Mouse (Mus musculus) heart, embryonic 14.5 days (tissue): ENCODE results near the gene Pck2. TPM values are rescaled to one million over a fixed set of nuclear protein-coding genes. Genes with fewer than 3 reads are reported as not detected.
A peak's percentile ranks its signal among the peaks of the same experiment; 100 is the strongest.

ENCODE experiments used
- ATAC-seq: fragments of 200-750 bp; cut with Nextera tagmentation; 2 replicates; pipeline ENCODE4 v1.8.0; 2017; ENCODE audit warnings: low read depth, moderate TSS enrichment; ENCODE audit not compliant: insufficient number of reproducible peaks, insufficient read depth, low FRiP score
- H3K27ac ChIP-seq, 2 experiments: fragments of 200-500 bp in 1 of 2; fragments of 300-500 bp in 1 of 2; sonication (generic) in 1 of 2; replicated peaks in 1 of 2; 2 replicates each; pipeline ENCODE4 v1.5.1; 2012 to 2014; ENCODE audit warnings: low read depth in 2 of 2, low read length in 2 of 2, control low read depth in 1 of 2, mild to moderate bottlenecking in 1 of 2, mixed read lengths in 1 of 2; ENCODE audit not compliant: control insufficient read depth in 1 of 2, insufficient read depth in 1 of 2
- H3K27me3 ChIP-seq: fragments of 300-500 bp; sonication (generic); 2 replicates; pipeline ENCODE4 v1.6.1; 2014; ENCODE audit warnings: mild to moderate bottlenecking, low read length, control low read depth; ENCODE audit not compliant: control insufficient read depth, insufficient read depth
- H3K36me3 ChIP-seq: fragments of 300-500 bp; sonication (generic); 2 replicates; pipeline ENCODE4 v1.6.1; 2014; ENCODE audit warnings: mild to moderate bottlenecking, control low read depth, low read length, mixed read lengths; ENCODE audit not compliant: control insufficient read depth, insufficient read depth
- H3K4me1 ChIP-seq, 2 experiments: fragments of 200-500 bp in 1 of 2; fragments of 300-500 bp in 1 of 2; sonication (generic) in 1 of 2; 2 replicates each; pipeline ENCODE4 v1.6.1; 2012 to 2014; ENCODE audit warnings: low read length in 2 of 2, control low read depth in 1 of 2, mixed read lengths in 1 of 2; ENCODE audit not compliant: control insufficient read depth in 2 of 2, insufficient read depth in 2 of 2
- H3K4me2 ChIP-seq: fragments of 300-500 bp; sonication (generic); 2 replicates; pipeline ENCODE4 v1.6.1; 2014; ENCODE audit warnings: mild to moderate bottlenecking, low read length
- H3K4me3 ChIP-seq, 2 experiments: fragments of 200-500 bp in 1 of 2; fragments of 300-500 bp in 1 of 2; sonication (generic) in 1 of 2; 2 replicates each; pipeline ENCODE4 v1.5.1; 2012 to 2014; ENCODE audit warnings: low read length in 2 of 2, mild to moderate bottlenecking in 2 of 2, control low read depth in 1 of 2, low read depth in 1 of 2, moderate library complexity in 1 of 2; ENCODE audit not compliant: control insufficient read depth in 1 of 2, insufficient read depth in 1 of 2
- H3K9ac ChIP-seq: fragments of 300-500 bp; sonication (generic); 2 replicates; pipeline ENCODE4 v1.6.1; 2014; ENCODE audit warnings: mild to moderate bottlenecking, low read length
- H3K9me3 ChIP-seq: fragments of 300-500 bp; sonication (generic); 2 replicates; pipeline ENCODE4 v1.6.1; 2016; ENCODE audit warnings: low read length, control low read depth; ENCODE audit not compliant: control insufficient read depth
- WGBS: fragments of 180-500 bp; shearing (Covaris S2); extraction: QIAGEN DNeasy Blood & Tissue Kit; methylation state at CpG from one replicate; pipeline ENCODE4 v1.1.7; 2014; 5-methylcytosine and 5-hydroxymethylcytosine counted together
- polyA plus RNA-seq: library from polyadenylated mRNA; unstranded; fragments of >200 nt; fragmentation: Nextera tagmentation; extraction: Ambion mirVana; gene quantifications from 2 replicates; pipeline ENCODE4 v1.2.1, GENCODE M21; 2014

Pck2 gene
- polyA plus RNA-seq, 1 experiment from 2014 or later: 35.1 TPM

DNA sequence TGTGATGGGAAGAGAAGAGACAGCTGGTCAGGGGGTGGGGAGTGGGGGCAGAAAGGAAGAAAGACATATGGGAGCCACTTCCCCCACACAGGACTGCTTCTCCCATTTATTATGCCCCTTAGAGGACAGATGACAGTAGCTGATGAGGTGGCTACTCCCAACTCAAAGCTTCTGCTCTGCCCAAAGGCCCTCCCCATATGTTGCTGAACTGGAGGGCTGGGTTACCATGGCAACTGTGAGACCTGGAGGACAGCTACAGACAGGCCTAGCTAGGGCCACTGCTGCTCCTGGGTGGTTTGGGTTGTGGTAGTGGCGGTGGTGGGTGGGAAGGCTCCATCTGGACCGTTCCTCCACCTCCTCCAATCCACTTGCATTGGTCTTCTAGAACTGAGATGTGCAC lies 21.2 kb upstream of the Pck2 start:
- 76% methylated on average over 2 of the region's 2 CpGs for WGBS
- Histone ChIP-seq H3K9ac (no peak overlapping the region), H3K36me3 (no peaks in the 10 kb centered on the region), H3K27me3 (peaks cover 80% of the 10 kb centered on the region), H3K27ac (no peak overlapping the region), H3K9me3 (no peaks in the 10 kb centered on the region), H3K4me3 (no peak overlapping the region), H3K4me2 (no peak overlapping the region), H3K4me1 (peaks cover under 1 to 3% of the 10 kb centered on the region in 2 experiments; a peak in 2 of 4 replicates)
- ATAC-seq: no peak

GRCm38 (mm10) chr14:55519604-55520003 lies 20.5 kb upstream of the Pck2 start:
- Histone ChIP-seq H3K36me3 (no peaks in the 10 kb centered on the region), H3K9me3 (no peaks in the 10 kb centered on the region), H3K27me3 (peaks cover 81% of the 10 kb centered on the region), H3K27ac (no peak overlapping the region), H3K9ac (no peak overlapping the region), H3K4me2 (no peak overlapping the region), H3K4me1 (peaks cover 5 to 6% of the 10 kb centered on the region in 2 experiments; a peak in 3 of 4 replicates), H3K4me3 (no peak overlapping the region)
- WGBS: 54% methylated on average over 4 of the region's 4 CpGs
- ATAC-seq: no peak

DNA sequence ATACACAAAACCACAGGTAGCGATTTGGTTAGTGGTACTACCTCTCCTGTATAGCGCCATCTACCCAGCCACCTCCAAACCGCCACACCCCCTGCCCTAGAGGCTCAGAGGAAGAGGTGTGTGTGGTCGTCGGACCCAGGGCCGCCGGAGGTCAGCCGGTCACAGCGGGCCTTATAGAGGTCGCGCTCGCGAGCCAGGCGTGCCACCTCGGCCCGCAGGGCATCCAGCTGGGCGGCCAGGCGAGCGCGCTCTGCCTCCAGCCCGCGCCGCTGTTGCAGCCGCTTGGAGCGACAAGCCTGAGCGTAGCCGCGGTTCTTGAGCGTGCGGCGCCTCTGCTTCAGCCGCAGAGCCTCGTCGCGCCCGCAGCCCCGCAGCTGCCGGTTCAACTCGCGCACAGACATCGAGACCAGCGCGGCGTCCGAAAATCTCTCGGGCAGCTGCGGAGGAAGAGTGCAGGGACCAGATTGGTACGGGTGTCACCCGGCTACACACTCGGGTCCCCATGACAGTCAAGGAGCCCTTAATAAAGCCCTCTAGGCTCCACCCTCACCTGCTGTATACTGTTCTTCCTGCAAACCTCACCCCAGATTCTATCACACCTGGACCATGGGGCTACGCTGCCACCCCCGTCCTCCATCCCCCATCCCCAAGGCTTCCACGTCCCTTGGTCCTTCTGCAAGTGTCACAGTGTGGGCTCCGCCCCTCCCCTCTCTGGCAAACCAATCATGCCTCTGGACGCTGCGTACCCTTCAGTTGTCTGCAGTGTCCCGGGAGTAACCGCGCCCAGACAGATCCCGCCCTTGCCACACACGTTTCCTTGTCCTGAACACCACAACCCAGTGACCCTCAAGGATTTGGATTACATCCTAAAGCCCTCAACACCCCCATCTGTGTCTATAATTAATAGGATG lies 19.4 kb upstream of the Pck2 start:
- under 1% methylated on average over 61 of the region's 61 CpGs for WGBS
- Histone ChIP-seq H3K4me3 (peak overlapping the region; percentile 48 to 52), H3K9me3 (no peaks in the 10 kb centered on the region), H3K4me1 (peaks cover 7 to 11% of the 10 kb centered on the region in 2 experiments; a peak in 3 of 4 replicates), H3K27me3 (peaks cover 85% of the 10 kb centered on the region), H3K27ac (no peak overlapping the region), H3K4me2 (peak overlapping the region; percentile 96), H3K9ac (peak overlapping the region; percentile 66), H3K36me3 (no peaks in the 10 kb centered on the region)
- 0 out of 2 replicates have a peak, but pooled peaks have one; percentile 18 for ATAC-seq

- H3K36me3 ChIP-seq: no peaks in the 10 kb centered on the region
- H3K4me2 ChIP-seq: no peak overlapping the region
- no peak for ATAC-seq
- WGBS: 26% methylated on average over 4 of the region's 4 CpGs
- H3K9me3 ChIP-seq: no peaks in the 10 kb centered on the region
- H3K27me3 ChIP-seq: peaks cover 54% of the 10 kb centered on the region
- H3K27ac ChIP-seq: no peak overlapping the region
- peaks cover 7 to 11% of the 10 kb centered on the region in 2 experiments; a peak in 3 of 4 replicates for H3K4me1 ChIP-seq
- no peak overlapping the region for H3K9ac ChIP-seq
- no peak overlapping the region for H3K4me3 ChIP-seq
Observed at GRCm38 (mm10) chr14:55524062-55524461, 16.0 kb upstream of the Pck2 start.

DNA sequence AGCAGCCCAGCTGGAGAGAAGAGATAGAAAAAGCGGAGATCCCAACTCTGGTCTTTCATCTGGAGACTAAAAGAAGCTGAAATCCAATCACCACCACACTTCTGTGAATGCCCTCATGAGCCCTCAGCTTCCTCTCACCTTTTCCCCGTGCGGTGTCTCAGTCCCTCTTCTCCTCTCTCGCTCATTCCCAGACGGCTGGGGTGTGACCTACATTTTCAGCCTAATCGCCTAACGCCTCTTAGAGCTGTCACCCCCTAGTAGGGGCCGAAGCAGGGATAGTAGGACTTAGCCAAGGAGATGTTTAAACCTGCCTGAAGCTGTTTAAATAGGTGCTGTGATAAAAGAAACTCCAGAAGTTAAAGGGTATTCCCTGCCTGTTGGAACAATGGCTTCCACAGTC lies 15.3 kb upstream of the Pck2 start, which contains the start of gene Nrl:
Gene Nrl, minus strand, starts transcription at position 197 of the 400 bp plus-strand sequence.
- Histone ChIP-seq H3K9me3 (no peaks in the 10 kb centered on the region), H3K27me3 (peaks cover 53% of the 10 kb centered on the region), H3K4me3 (no peak within 1 kb of the TSS), H3K4me2 (no peak within 1 kb of the TSS), H3K27ac (no peak within 1 kb of the TSS), H3K9ac (no peak within 1 kb of the TSS), H3K36me3 (no peaks in the 10 kb centered on the region), H3K4me1 (peaks cover 7 to 11% of the 10 kb centered on the region in 2 experiments; a peak in 3 of 4 replicates)
- ATAC-seq: no peak
- 5% methylated on average over 8 of the region's 8 CpGs for WGBS

- no peak for ATAC-seq
- H3K9me3 ChIP-seq: no peaks in the 10 kb centered on the region
- peaks cover 5 to 11% of the 10 kb centered on the region in 2 experiments; a peak in 3 of 4 replicates for H3K4me1 ChIP-seq
- H3K4me3 ChIP-seq: no peak overlapping the region
- H3K9ac ChIP-seq: no peak overlapping the region
- no peak overlapping the region for H3K4me2 ChIP-seq
- H3K27me3 ChIP-seq: peaks cover 39% of the 10 kb centered on the region
- WGBS: 60% methylated on average over 2 of the region's 2 CpGs
- no peaks in the 10 kb centered on the region for H3K36me3 ChIP-seq
- no peak overlapping the region for H3K27ac ChIP-seq
Observed at GRCm38 (mm10) chr14:55526674-55527073, 13.4 kb upstream of the Pck2 start.

- H3K36me3 ChIP-seq: no peaks in the 10 kb centered on the region
- no peak overlapping the region for H3K27ac ChIP-seq
- H3K4me1 ChIP-seq: peaks cover 5 to 11% of the 10 kb centered on the region in 2 experiments; a peak in 3 of 4 replicates
- H3K9me3 ChIP-seq: no peaks in the 10 kb centered on the region
- no peak overlapping the region for H3K4me2 ChIP-seq
- peaks cover 26% of the 10 kb centered on the region for H3K27me3 ChIP-seq
- 20% methylated on average over 3 of the region's 3 CpGs for WGBS
- no peak overlapping the region for H3K4me3 ChIP-seq
- no peak overlapping the region for H3K9ac ChIP-seq
- no peak for ATAC-seq
Observed at GRCm38 (mm10) chr14:55527940-55528339, 12.1 kb upstream of the Pck2 start.
